ENCODE assay signal across 12 mouse cellular contexts in genomic region chr13:12540119-12540518, GRCm38 (mm10). TPM values are rescaled to one million over a fixed set of nuclear protein-coding genes. Genes with fewer than 3 reads are reported as not detected.
DNase-seq lines count a peak whose midpoint lies in the region; ATAC-seq and TF ChIP-seq lines count a peak whose summit lies in the region.
"Had no signal": no experiment of that assay in that cellular context is flagged by ENCODE, and none has a peak within 500 bp of the region (broad histone marks: within the 10 kb centered on the region; RNA-seq: fewer than 3 reads in every experiment).

No protein-coding gene starts in this region.

- no peaks in the 10 kb centered on the region for H3K27me3 ChIP-seq in testis, adult 2 months (ENCODE audit: control insufficient read depth, insufficient read depth, low read length)
- H3K27me3 ChIP-seq in midbrain, embryonic 15.5 days (replicated peaks), result 0 out of 2 replicates have a peak, but pooled peaks cover 7% of the 10 kb centered on the region
- H3K27me3 ChIP-seq in liver, embryonic 12.5 days (replicated peaks), result no peaks in the 10 kb centered on the region; the same call in 1 of the 2 replicates
- H3K27me3 ChIP-seq: limb, embryonic 15.5 days had no signal

- H3K4me1 ChIP-seq in testis, adult 2 months (ENCODE audit: control insufficient read depth, insufficient read depth, low read length), result peaks cover 7% of the 10 kb centered on the region
- peaks cover 18% of the 10 kb centered on the region for H3K4me1 ChIP-seq in midbrain, embryonic 15.5 days
- H3K4me1 ChIP-seq in liver, embryonic 12.5 days, result peaks cover 7% of the 10 kb centered on the region; the same call in 1 of the 2 replicates

- peak overlapping the region; percentile 44 for H3K4me2 ChIP-seq in midbrain, embryonic 15.5 days
- H3K4me2 ChIP-seq in liver, embryonic 12.5 days, result no peak overlapping the region
- H3K4me2 ChIP-seq: limb, embryonic 15.5 days had no signal

- H3K9me3 ChIP-seq in midbrain, embryonic 15.5 days, result no peaks in the 10 kb centered on the region
- no peaks in the 10 kb centered on the region for H3K9me3 ChIP-seq in liver, embryonic 12.5 days (replicated peaks)
- H3K9me3 ChIP-seq: limb, embryonic 15.5 days had no signal

- TF ChIP-seq POLR2A in testis, adult 2 months (IDR thresholded peaks at IDR 0.05; ENCODE audit: control insufficient read depth, low read depth, low read length), result no peak

- WGBS in midbrain, embryonic 15.5 days, result 40% methylated on average over 13 of the region's 13 CpGs
- WGBS in liver, embryonic 12.5 days (ENCODE audit: insufficient replicate concordance), result 52% methylated on average over 13 of the region's 13 CpGs

- H3K4me3 ChIP-seq in testis, adult 2 months (ENCODE audit: control insufficient read depth, low read depth, low read length), result peak overlapping the region; percentile 81
- H3K4me3 ChIP-seq in midbrain, embryonic 15.5 days, result peak overlapping the region; percentile 18; the same call in 1 of the 2 replicates
- H3K4me3 ChIP-seq in liver, embryonic 12.5 days, result no peak overlapping the region
- H3K4me3 ChIP-seq: limb, embryonic 15.5 days had no signal

- no peaks in the 10 kb centered on the region for H3K36me3 ChIP-seq in testis, adult 2 months (ENCODE audit: control insufficient read depth, insufficient read depth, low read length)
- no peaks in the 10 kb centered on the region for H3K36me3 ChIP-seq in midbrain, embryonic 15.5 days (replicated peaks)
- no peaks in the 10 kb centered on the region for H3K36me3 ChIP-seq in liver, embryonic 12.5 days
- H3K36me3 ChIP-seq: limb, embryonic 15.5 days had no signal

- peak; percentile 27 for ATAC-seq in frontal cortex, adult (ENCODE audit: low TSS enrichment)
- no peak for ATAC-seq in midbrain, embryonic 15.5 days (replicated peaks)
- ATAC-seq in liver, embryonic 12.5 days, result no peak

- DNase-seq in frontal cortex, postnatal 10 days (ENCODE audit: low spot score in 2 of 2), result no peak
- no peak for DNase-seq in testis, postnatal 14 days (ENCODE audit: low spot score)
- peak; percentile 28 to 62 for DNase-seq in spleen, postnatal 4 days (ENCODE audit: low spot score in 2 of 2)
- DNase-seq in layer of hippocampus, adult 9-11 months, result no peak
- DNase-seq: cerebellum, adult 11 months; gastrocnemius, postnatal 10 days; kidney, postnatal 14 days had no signal

- peak overlapping the region; percentile 66; the same call in 1 of the 2 replicates for H3K27ac ChIP-seq in testis, adult 2 months (ENCODE audit: control insufficient read depth, insufficient read depth, low read depth, low read length)
- H3K27ac ChIP-seq in midbrain, embryonic 15.5 days, result peak overlapping the region; percentile 62
- no peak overlapping the region for H3K27ac ChIP-seq in liver, embryonic 12.5 days
- H3K27ac ChIP-seq: limb, embryonic 15.5 days had no signal

- no peak for TF ChIP-seq CTCF in testis, adult 2 months (IDR thresholded peaks at IDR 0.05; ENCODE audit: control insufficient read depth, insufficient read depth, insufficient replicate concordance, low read depth, low read length)

- H3K9ac ChIP-seq in midbrain, embryonic 15.5 days, result peak overlapping the region; percentile 27; the same call in 1 of the 2 replicates
- no peak overlapping the region for H3K9ac ChIP-seq in liver, embryonic 12.5 days
- H3K9ac ChIP-seq: limb, embryonic 15.5 days had no signal

RNA-seq across cellular contexts. Expression of gene Edaradd, which starts 19.9 kb away (rescaled TPM):
- polyA plus RNA-seq in testis, adult 2 months (2012; rRNA removed), result 0.19 and 0.25 TPM in 2 replicates
- 1.4 and 1.5 TPM in 2 replicates for polyA plus RNA-seq in midbrain, embryonic 15.5 days (2015; fragmentation: Nextera tagmentation; extraction: Ambion mirVana)
- 0.08 and 0.24 TPM in 2 replicates for polyA plus RNA-seq in liver, embryonic 12.5 days (2016; fragmentation: Nextera tagmentation; extraction: Ambion mirVana)

RNA-seq across cellular contexts. Expression of gene Ero1lb, which starts 25.6 kb away (rescaled TPM):
- 50.6 and 61.3 TPM in 2 replicates for polyA plus RNA-seq in testis, adult 2 months (2012; rRNA removed)
- polyA plus RNA-seq in midbrain, embryonic 15.5 days (2015; fragmentation: Nextera tagmentation; extraction: Ambion mirVana), result 19.0 TPM in 2 replicates
- polyA plus RNA-seq in liver, embryonic 12.5 days (2016; fragmentation: Nextera tagmentation; extraction: Ambion mirVana), result 2.1 TPM in 2 replicates

Comparison
In these comparisons a context has a peak if more than half of its experiments do, and no peak if none do; other contexts are left out.
1. DNase-seq: peak in spleen, postnatal 4 days (2 of 2); none in frontal cortex, postnatal 10 days (0 of 2), testis, postnatal 14 days (single experiment) and layer of hippocampus, adult 9-11 months (single experiment).